Mouse (Mus musculus): ENCODE results near the gene Cdk2ap2. TPM values are rescaled to one million over a fixed set of nuclear protein-coding genes. Genes with fewer than 3 reads are reported as not detected.

Cdk2ap2 gene
- total and polyA plus RNA-seq, 3 experiments, result 25.4 to 60.2 (median 40.9) TPM

DNA sequence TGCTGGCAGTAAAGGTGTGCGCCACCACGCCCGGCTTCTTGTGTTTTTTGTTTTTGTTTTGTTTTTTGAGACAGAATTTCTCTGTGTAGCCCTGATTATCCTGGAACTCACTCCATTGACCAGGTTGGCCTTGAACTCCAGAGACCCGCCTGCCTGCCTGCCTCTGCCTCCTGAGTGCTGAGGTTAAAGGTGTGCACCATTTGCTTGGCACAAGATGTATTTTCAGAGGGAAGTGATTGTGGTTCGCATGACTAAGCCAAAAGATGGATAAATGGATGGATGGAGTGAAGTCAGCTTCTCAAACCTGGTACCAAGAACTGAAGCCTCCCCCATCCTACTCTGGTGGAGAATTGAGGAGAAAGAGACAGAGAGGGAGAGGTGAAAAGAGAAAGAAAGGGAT is 42.4 kb upstream of the Cdk2ap2 start:
- H3K4me1 ChIP-seq (ENCODE audit: insufficient read depth, low read depth, low read length), result peaks cover 24% of the 10 kb centered on the region
- ATAC-seq (ENCODE audit: extremely low read depth, insufficient number of reproducible peaks, low FRiP score, poor library complexity, severe bottlenecking), result no peak
- H3K27me3 ChIP-seq (ENCODE audit: insufficient read depth, low read length), result peaks cover 6% of the 10 kb centered on the region
- peaks cover 5% of the 10 kb centered on the region for H3K9me3 ChIP-seq (replicated peaks)
- H3K36me3 ChIP-seq (replicated peaks), result peaks cover 12% of the 10 kb centered on the region
- no peak for DNase-seq (ENCODE audit: low spot score)
- H3K4me3 ChIP-seq (ENCODE audit: low read depth, low read length), result no peak overlapping the region
- TF ChIP-seq GATA1 (IDR thresholded peaks at IDR 0.05; ENCODE audit: borderline replicate concordance, low read length), result no peak
- no peak for TF ChIP-seq POLR2AphosphoS5 (IDR thresholded peaks at IDR 0.05; ENCODE audit: insufficient replicate concordance, low read depth, low read length)
- no peak for TF ChIP-seq TAL1 (conservative IDR thresholded peaks at IDR 0.05; ENCODE audit: low read depth, low read length)
- TF ChIP-seq CTCF (IDR thresholded peaks at IDR 0.05; ENCODE audit: low read depth, low read length), result no peak

GRCm38 (mm10) chr19:4055216-4055946 is 41.6 kb upstream of the Cdk2ap2 start:
- Histone ChIP-seq H3K4me1 (ENCODE audit: insufficient read depth, low read depth, low read length) (peaks cover 26% of the 10 kb centered on the region), H3K27me3 (ENCODE audit: insufficient read depth, low read length) (peaks cover 4% of the 10 kb centered on the region), H3K36me3 (replicated peaks) (peaks cover 12% of the 10 kb centered on the region), H3K4me3 (ENCODE audit: low read depth, low read length) (no peak overlapping the region), H3K9me3 (replicated peaks) (peaks cover 5% of the 10 kb centered on the region)
- TF ChIP-seq GATA1 (IDR thresholded peaks at IDR 0.05; ENCODE audit: borderline replicate concordance, low read length), result no peak
- TF ChIP-seq CTCF (IDR thresholded peaks at IDR 0.05; ENCODE audit: low read depth, low read length), result no peak
- TF ChIP-seq GATA2 (IDR thresholded peaks at IDR 0.05; ENCODE audit: borderline replicate concordance, low read depth, low read length), result no peak
- ATAC-seq (ENCODE audit: extremely low read depth, insufficient number of reproducible peaks, low FRiP score, poor library complexity, severe bottlenecking) (no peak), DNase-seq (ENCODE audit: low spot score) (no peak)

GRCm38 (mm10) chr19:4055947-4056693 is 40.9 kb upstream of the Cdk2ap2 start:
- H3K9me3 ChIP-seq (replicated peaks), result peaks cover 3% of the 10 kb centered on the region
- no peak for TF ChIP-seq GATA2 (IDR thresholded peaks at IDR 0.05; ENCODE audit: borderline replicate concordance, low read depth, low read length)
- TF ChIP-seq GATA1 (IDR thresholded peaks at IDR 0.05; ENCODE audit: borderline replicate concordance, low read length), result no peak
- no peak for TF ChIP-seq POLR2AphosphoS5 (IDR thresholded peaks at IDR 0.05; ENCODE audit: insufficient replicate concordance, low read depth, low read length)
- TF ChIP-seq TAL1 (conservative IDR thresholded peaks at IDR 0.05; ENCODE audit: low read depth, low read length), result no peak
- no peak for TF ChIP-seq CTCF (IDR thresholded peaks at IDR 0.05; ENCODE audit: low read depth, low read length)
- no peak overlapping the region for H3K4me3 ChIP-seq (ENCODE audit: low read depth, low read length)
- peaks cover 12% of the 10 kb centered on the region for H3K36me3 ChIP-seq (replicated peaks)
- H3K4me1 ChIP-seq (ENCODE audit: insufficient read depth, low read depth, low read length), result peaks cover 27% of the 10 kb centered on the region
- ATAC-seq (ENCODE audit: extremely low read depth, insufficient number of reproducible peaks, low FRiP score, poor library complexity, severe bottlenecking), result no peak
- no peak for DNase-seq (ENCODE audit: low spot score)
- H3K27me3 ChIP-seq (ENCODE audit: insufficient read depth, low read length), result peaks cover 4% of the 10 kb centered on the region

GRCm38 (mm10) chr19:4056727-4057126 is 40.3 kb upstream of the Cdk2ap2 start:
- ATAC-seq (ENCODE audit: extremely low read depth, insufficient number of reproducible peaks, low FRiP score, poor library complexity, severe bottlenecking) (no peak), DNase-seq (ENCODE audit: low spot score) (no peak)
- Histone ChIP-seq H3K36me3 (replicated peaks) (peaks cover 12% of the 10 kb centered on the region), H3K4me1 (ENCODE audit: insufficient read depth, low read depth, low read length) (peaks cover 28% of the 10 kb centered on the region), H3K27me3 (ENCODE audit: insufficient read depth, low read length) (peaks cover 4% of the 10 kb centered on the region), H3K9me3 (replicated peaks) (no peaks in the 10 kb centered on the region), H3K4me3 (ENCODE audit: low read depth, low read length) (no peak overlapping the region)
- no peak for TF ChIP-seq CTCF (IDR thresholded peaks at IDR 0.05; ENCODE audit: low read depth, low read length)
- TF ChIP-seq TAL1 (conservative IDR thresholded peaks at IDR 0.05; ENCODE audit: low read depth, low read length), result no peak
- TF ChIP-seq GATA2 (IDR thresholded peaks at IDR 0.05; ENCODE audit: borderline replicate concordance, low read depth, low read length), result no peak
- no peak for TF ChIP-seq POLR2AphosphoS5 (IDR thresholded peaks at IDR 0.05; ENCODE audit: insufficient replicate concordance, low read depth, low read length)
- TF ChIP-seq GATA1 (IDR thresholded peaks at IDR 0.05; ENCODE audit: borderline replicate concordance, low read length), result no peak

DNA sequence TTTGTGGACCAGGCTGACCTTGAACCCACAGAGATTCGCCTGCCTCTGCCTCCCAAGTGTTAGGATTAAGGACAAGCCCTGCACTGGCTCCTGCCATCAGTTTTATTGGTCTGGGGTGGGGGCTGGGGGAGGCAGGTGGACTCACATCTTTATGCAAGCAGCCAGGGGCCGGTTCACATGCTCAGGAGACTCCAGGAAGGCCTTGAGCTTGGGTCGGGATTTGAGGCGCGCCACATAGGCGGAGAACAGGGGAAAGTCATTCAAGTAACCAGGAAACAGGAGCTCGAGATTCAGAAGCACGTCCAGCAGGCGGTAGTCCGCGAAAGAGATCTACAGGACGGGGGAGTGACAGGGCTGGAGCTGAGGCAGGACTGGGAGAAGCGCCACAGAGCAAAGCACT is 39.6 kb upstream of the Cdk2ap2 start:
- no peak overlapping the region for H3K4me3 ChIP-seq (ENCODE audit: low read depth, low read length)
- no peaks in the 10 kb centered on the region for H3K9me3 ChIP-seq (replicated peaks)
- ATAC-seq (ENCODE audit: extremely low read depth, insufficient number of reproducible peaks, low FRiP score, poor library complexity, severe bottlenecking) (no peak), DNase-seq (ENCODE audit: low spot score) (no peak)
- peaks cover 28% of the 10 kb centered on the region for H3K4me1 ChIP-seq (ENCODE audit: insufficient read depth, low read depth, low read length)
- TF ChIP-seq CTCF (IDR thresholded peaks at IDR 0.05; ENCODE audit: low read depth, low read length) (no peak), GATA1 (IDR thresholded peaks at IDR 0.05; ENCODE audit: borderline replicate concordance, low read length) (no peak), GATA2 (IDR thresholded peaks at IDR 0.05; ENCODE audit: borderline replicate concordance, low read depth, low read length) (no peak), POLR2AphosphoS5 (IDR thresholded peaks at IDR 0.05; ENCODE audit: insufficient replicate concordance, low read depth, low read length) (no peak), TAL1 (conservative IDR thresholded peaks at IDR 0.05; ENCODE audit: low read depth, low read length) (no peak)
- peaks cover 12% of the 10 kb centered on the region for H3K36me3 ChIP-seq (replicated peaks)
- peaks cover 4% of the 10 kb centered on the region for H3K27me3 ChIP-seq (ENCODE audit: insufficient read depth, low read length)

- ATAC-seq (ENCODE audit: extremely low read depth, insufficient number of reproducible peaks, low FRiP score, poor library complexity, severe bottlenecking), result no peak
- Histone ChIP-seq H3K27me3 (ENCODE audit: insufficient read depth, low read length) (peaks cover 4% of the 10 kb centered on the region), H3K4me3 (ENCODE audit: low read depth, low read length) (no peak overlapping the region)
These were observed 39.0 kb upstream of the Cdk2ap2 start for GRCm38 (mm10) chr19:4057962-4058361.

More at GRCm38 (mm10) chr19:4057962-4058361, 39.0 kb upstream of the Cdk2ap2 start:
- DNase-seq (ENCODE audit: low spot score), result no peak
- Histone ChIP-seq H3K9me3 (replicated peaks) (no peaks in the 10 kb centered on the region), H3K4me1 (ENCODE audit: insufficient read depth, low read depth, low read length) (peaks cover 28% of the 10 kb centered on the region), H3K36me3 (replicated peaks) (peaks cover 12% of the 10 kb centered on the region)
- TF ChIP-seq CTCF (IDR thresholded peaks at IDR 0.05; ENCODE audit: low read depth, low read length) (no peak), GATA1 (IDR thresholded peaks at IDR 0.05; ENCODE audit: borderline replicate concordance, low read length) (no peak), POLR2AphosphoS5 (IDR thresholded peaks at IDR 0.05; ENCODE audit: insufficient replicate concordance, low read depth, low read length) (no peak)
